Mouse (Mus musculus): ENCODE measurements around the gene Cldn34a. TPM values are rescaled to one million over a fixed set of nuclear protein-coding genes. Genes with fewer than 3 reads are reported as not detected.
"Not testable (repeated sequence)": the region's sequence is repeated elsewhere in the genome, so short reads cannot be mapped to it uniquely, and the experiment has no call there.

The Cldn34a gene
- not detected for total RNA-seq (2021)
- long read RNA-seq, experiment 1, result 0 reads
- long read RNA-seq, experiment 2, result 0 reads

GRCm38 (mm10) chrX:152563034-152563433, at the start of gene Cldn34a:
TSS of gene Cldn34a (plus strand) at chrX:152563334.
- DNase-seq, result no peak
- intact Hi-C loops (cut with DNase I; ENCODE audit: low total_unique reads), result no loop called here

DNA sequence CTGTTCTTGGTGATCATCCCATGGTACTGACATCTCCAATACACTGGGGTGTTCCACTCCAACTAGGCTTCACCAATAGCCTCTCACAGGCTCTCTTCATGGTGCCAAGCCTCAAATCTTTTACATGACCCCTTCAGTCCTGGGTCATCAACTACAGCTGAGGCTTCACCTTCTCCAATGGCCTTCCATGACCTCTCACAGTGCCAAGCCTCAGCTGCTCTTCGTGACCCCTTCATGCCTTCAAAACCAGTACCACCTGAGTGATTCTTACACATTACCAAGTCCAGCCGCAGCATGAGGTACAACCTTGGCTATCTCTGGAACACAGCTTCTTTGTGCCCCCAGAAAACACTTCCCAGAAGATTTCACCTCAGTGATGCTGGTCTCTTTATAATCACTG, 44.5 kb upstream of the Cldn34a start:
- DNase-seq, result not testable (repeated sequence)

GRCm38 (mm10) chrX:152545736-152546135, 17.4 kb upstream of the Cldn34a start:
- no peak for DNase-seq
- intact Hi-C loops (cut with DNase I; ENCODE audit: low total_unique reads), result no loop called here

More for the DNA sequence above, 44.5 kb upstream of the Cldn34a start:
- intact Hi-C loops (cut with DNase I; ENCODE audit: low total_unique reads), result not testable (repeated sequence)

DNA sequence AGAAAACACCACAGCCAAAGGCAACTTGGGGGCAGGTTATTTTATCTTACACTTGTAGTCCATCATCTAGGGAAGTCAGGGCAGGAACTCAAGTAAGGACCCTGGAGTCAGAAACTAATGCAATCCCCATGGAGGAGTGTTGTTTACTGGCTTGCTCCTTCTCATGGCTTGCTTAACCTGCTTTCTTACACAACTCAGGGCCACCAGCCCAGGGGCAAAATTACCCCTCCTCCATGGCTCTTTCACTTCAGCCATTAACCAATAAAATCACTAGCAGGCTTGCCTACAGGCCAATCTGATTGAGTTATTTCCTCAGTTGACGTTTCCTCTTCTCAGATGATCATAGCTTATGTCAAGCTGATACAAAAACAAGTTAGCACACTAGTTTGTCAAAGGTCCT, 15.0 kb upstream of the Cldn34a start:
- no peak for DNase-seq
- intact Hi-C loops (cut with DNase I; ENCODE audit: low total_unique reads), result no loop called here

GRCm38 (mm10) chrX:152557446-152557845, 5.7 kb upstream of the Cldn34a start:
- DNase-seq, result no peak
- intact Hi-C loops (cut with DNase I; ENCODE audit: low total_unique reads), result no loop called here

Other genes starting within 250 kb of the Cldn34a start
- 1 to 10 TPM; 2.0 to 3.3 TPM for gene Kantr, start 235.8 kb upstream of the Cldn34a start, total RNA-seq (2021)
- 10 to 100 TPM in 1 of 2 experiments, 1 to 10 TPM in 1; 7.5 to 10.3 TPM for gene Tspyl2, start 220.9 kb upstream of the Cldn34a start, total RNA-seq (2021)
- gene Gpr173, start 194.6 kb upstream of the Cldn34a start, total RNA-seq (2021), result 1 to 10 TPM in 1 of 2 experiments, under 1 TPM in 1; 0.97 to 1.6 TPM
- gene Shroom2, start 206.1 kb downstream of the Cldn34a start, total RNA-seq (2021), result 1 to 10 TPM; 3.6 to 3.7 TPM
- gene Gpr143, start 218.6 kb downstream of the Cldn34a start, total RNA-seq (2021), result not detected